Mouse (Mus musculus) erythroblast, embryonic 14.5 days (primary cell): ENCODE data around the gene Smim4. TPM values are rescaled to one million over a fixed set of nuclear protein-coding genes. Genes with fewer than 3 reads are reported as not detected.

Source experiments
- H3K27me3 ChIP-seq: 2 replicates; pipeline ENCODE4 v1.6.1; 2012; ENCODE audit warnings: inconsistent platforms; ENCODE audit not compliant: control insufficient read depth
- H3K36me3 ChIP-seq: 2 replicates; pipeline ENCODE4 v1.6.1; 2012; ENCODE audit warnings: mild to moderate bottlenecking, inconsistent platforms; ENCODE audit not compliant: control insufficient read depth
- H3K4me1 ChIP-seq: 2 replicates; pipeline ENCODE4 v1.6.1; 2012; ENCODE audit warnings: inconsistent platforms; ENCODE audit not compliant: control insufficient read depth
- H3K4me3 ChIP-seq: replicated peaks from 2 replicates; pipeline ENCODE3; 2012; ENCODE audit warnings: moderate library complexity, mild to moderate bottlenecking, inconsistent platforms
- H3K9me3 ChIP-seq: 2 replicates; pipeline ENCODE4 v1.6.1; 2012; ENCODE audit warnings: low read length, inconsistent platforms, mixed read lengths; ENCODE audit not compliant: control insufficient read depth
- GATA1 ChIP-seq: IDR thresholded peaks from 2 replicates; pipeline ENCODE4 v1.6.1; 2012; ENCODE audit warnings: low read length, inconsistent platforms, mixed read lengths
- TAL1 ChIP-seq: IDR thresholded peaks from 3 replicates; pipeline ENCODE4 v1.6.1; 2012; ENCODE audit warnings: low read length, inconsistent platforms, mixed read lengths
- polyA plus RNA-seq: library from polyadenylated mRNA; stranded (reverse); fragments of >175 nt; gene quantifications from 2 replicates; pipeline ENCODE4 v1.2.3, GENCODE M21; 2012

Gene Smim4
- polyA plus RNA-seq: 9.0 and 10.3 TPM in 2 replicates

- Histone ChIP-seq H3K27me3 (no peaks in the 10 kb centered on the region), H3K4me1 (peaks cover 90% of the 10 kb centered on the region), H3K4me3 (peak within 1 kb of the TSS; percentile 86), H3K9me3 (no peaks in the 10 kb centered on the region), H3K36me3 (peaks cover 38% of the 10 kb centered on the region)
- no peak for TF ChIP-seq GATA1
- TF ChIP-seq TAL1: no peak
Observed at GRCm38 (mm10) chr14:31128826-31129219, at the start of gene Smim4. Smim4 (minus strand) TSS chr14:31128956.

DNA sequence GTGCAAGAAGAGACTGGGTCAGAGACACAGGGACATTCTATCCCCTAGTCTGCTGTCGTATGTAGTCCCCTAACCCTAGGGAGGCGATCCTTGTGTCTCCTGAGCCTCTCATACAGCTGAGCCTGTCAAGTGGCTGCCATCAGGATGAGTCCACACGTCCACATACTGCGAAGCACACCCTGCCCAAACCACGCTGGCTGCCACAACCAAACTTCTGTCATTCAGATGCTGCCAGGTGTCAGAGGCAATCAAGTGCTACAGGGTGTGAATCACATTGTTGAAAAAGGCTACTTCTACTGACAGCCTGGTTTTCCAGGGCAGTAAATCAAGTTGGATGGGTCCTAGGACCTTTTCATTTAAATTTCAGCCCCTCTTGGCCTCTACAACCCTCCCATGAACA is 49.0 kb upstream of the Smim4 start:
- no peaks in the 10 kb centered on the region for H3K9me3 ChIP-seq
- no peaks in the 10 kb centered on the region for H3K27me3 ChIP-seq
- no peaks in the 10 kb centered on the region for H3K4me1 ChIP-seq
- H3K4me3 ChIP-seq: no peak overlapping the region
- no peak for TF ChIP-seq TAL1
- peaks cover 95% of the 10 kb centered on the region for H3K36me3 ChIP-seq

DNA sequence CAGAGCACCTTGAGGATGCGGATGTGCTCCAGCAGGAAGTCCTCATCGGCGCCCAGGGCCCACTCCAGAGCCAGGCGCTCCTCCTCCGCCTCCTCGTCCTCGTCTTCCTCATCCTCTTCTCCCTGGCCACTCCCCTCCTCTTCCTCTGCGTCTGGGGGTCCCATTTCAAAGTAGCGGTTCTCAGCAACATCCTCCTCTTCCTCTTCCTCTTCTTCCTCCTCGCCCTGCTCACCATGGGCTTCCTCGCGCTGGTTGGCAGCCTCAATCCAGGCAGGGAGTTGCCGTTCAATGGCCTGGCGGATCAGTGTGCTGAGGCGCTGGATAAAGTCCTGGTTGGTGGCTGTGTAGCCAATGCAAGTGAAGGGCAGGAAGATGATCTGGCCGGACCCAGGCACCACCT is 48.5 kb upstream of the Smim4 start:
- no peaks in the 10 kb centered on the region for H3K4me1 ChIP-seq
- no peaks in the 10 kb centered on the region for H3K27me3 ChIP-seq
- no peaks in the 10 kb centered on the region for H3K9me3 ChIP-seq
- TF ChIP-seq GATA1 (no peak), TAL1 (no peak)
- no peak overlapping the region for H3K4me3 ChIP-seq
- peaks cover 95% of the 10 kb centered on the region for H3K36me3 ChIP-seq

- Histone ChIP-seq H3K36me3 (peaks cover 79% of the 10 kb centered on the region), H3K27me3 (peaks cover 5% of the 10 kb centered on the region), H3K9me3 (no peaks in the 10 kb centered on the region), H3K4me1 (0 out of 2 replicates have a peak, but pooled peaks cover 1% of the 10 kb centered on the region), H3K4me3 (no peak overlapping the region)
- TF ChIP-seq GATA1 (no peak), TAL1 (no peak)
Observed at GRCm38 (mm10) chr14:31173537-31173936, 44.8 kb upstream of the Smim4 start.

- Histone ChIP-seq H3K4me1 (peaks cover 1% of the 10 kb centered on the region; the same call in 1 of the 2 replicates), H3K36me3 (peaks cover 76% of the 10 kb centered on the region), H3K27me3 (peaks cover 11% of the 10 kb centered on the region), H3K9me3 (no peaks in the 10 kb centered on the region), H3K4me3 (no peak overlapping the region)
- TF ChIP-seq TAL1: no peak
- no peak for TF ChIP-seq GATA1
Observed at GRCm38 (mm10) chr14:31172781-31173455, 44.2 kb upstream of the Smim4 start.

GRCm38 (mm10) chr14:31171821-31172220 is 43.1 kb upstream of the Smim4 start:
- H3K4me1 ChIP-seq: peaks cover 1% of the 10 kb centered on the region; the same call in 1 of the 2 replicates
- H3K36me3 ChIP-seq: peaks cover 65% of the 10 kb centered on the region
- TF ChIP-seq GATA1 (no peak), TAL1 (no peak)

GRCm38 (mm10) chr14:31171386-31171785 is 42.6 kb upstream of the Smim4 start:
- peaks cover 3% of the 10 kb centered on the region for H3K4me1 ChIP-seq
- H3K9me3 ChIP-seq: no peaks in the 10 kb centered on the region
- peaks cover 26% of the 10 kb centered on the region for H3K27me3 ChIP-seq
- TF ChIP-seq GATA1: no peak
- TF ChIP-seq TAL1: no peak
- peaks cover 61% of the 10 kb centered on the region for H3K36me3 ChIP-seq
- no peak overlapping the region for H3K4me3 ChIP-seq

More at GRCm38 (mm10) chr14:31171821-31172220, 43.1 kb upstream of the Smim4 start:
- H3K4me3 ChIP-seq: no peak overlapping the region
- H3K9me3 ChIP-seq: no peaks in the 10 kb centered on the region
- peaks cover 22% of the 10 kb centered on the region for H3K27me3 ChIP-seq

DNA sequence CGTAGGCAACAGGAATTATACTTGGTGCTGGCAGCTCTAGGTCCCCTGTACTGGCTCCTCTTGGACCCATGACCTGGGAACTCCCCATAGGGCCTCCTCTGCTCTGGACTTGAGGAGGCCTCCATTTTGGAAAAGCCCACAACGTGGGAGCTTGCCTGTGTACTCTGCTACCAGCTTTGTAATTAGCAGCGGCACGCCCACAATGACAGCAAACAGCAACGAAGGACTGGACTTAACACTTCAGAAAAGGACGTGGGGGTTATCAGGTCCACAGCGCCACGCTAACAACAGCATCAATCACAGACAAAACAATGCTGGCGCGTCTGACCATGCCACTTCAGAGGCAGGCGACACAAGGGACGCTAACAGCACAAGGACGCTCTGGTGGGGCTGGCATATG is 42.2 kb upstream of the Smim4 start:
- Histone ChIP-seq H3K9me3 (no peaks in the 10 kb centered on the region), H3K27me3 (peaks cover 29% of the 10 kb centered on the region), H3K4me1 (peaks cover 7% of the 10 kb centered on the region), H3K36me3 (peaks cover 57% of the 10 kb centered on the region), H3K4me3 (no peak overlapping the region)
- no peak for TF ChIP-seq GATA1
- TF ChIP-seq TAL1: no peak

DNA sequence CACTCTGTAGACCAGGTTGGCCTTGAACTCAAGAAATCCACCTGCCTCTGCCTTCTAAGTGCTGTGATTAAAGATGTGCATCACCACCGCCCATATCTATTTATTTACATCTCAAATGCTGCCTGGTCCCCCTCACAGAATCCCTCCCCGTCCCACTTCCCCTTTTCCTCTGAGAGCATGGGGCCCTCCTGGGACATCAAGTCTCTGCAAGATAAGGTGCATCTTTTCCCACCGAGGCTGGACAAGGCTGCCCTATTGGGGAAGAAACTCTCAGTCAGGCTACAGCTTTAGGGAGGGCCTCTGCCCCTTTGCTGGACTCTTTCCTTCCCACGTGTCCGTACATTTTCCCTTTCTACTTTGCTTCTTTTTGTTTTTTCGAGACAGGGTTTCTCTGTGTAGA is 40.8 kb upstream of the Smim4 start:
- peaks cover 29% of the 10 kb centered on the region for H3K27me3 ChIP-seq
- TF ChIP-seq GATA1: no peak
- no peak for TF ChIP-seq TAL1
- H3K4me3 ChIP-seq: no peak overlapping the region
- peaks cover 42% of the 10 kb centered on the region for H3K36me3 ChIP-seq
- H3K4me1 ChIP-seq: peaks cover 10% of the 10 kb centered on the region
- H3K9me3 ChIP-seq: no peaks in the 10 kb centered on the region
